Mouse (Mus musculus) G1E (cell line): Measurements from ENCODE around the gene Rhoh. TPM values are rescaled to one million over a fixed set of nuclear protein-coding genes. Genes with fewer than 3 reads are reported as not detected.

Experiments used
- ATAC-seq: 2 replicates; pipeline ENCODE4 v1.8.0; 2016; ENCODE audit warnings: mild to moderate bottlenecking; ENCODE audit not compliant: insufficient number of reproducible peaks, poor library complexity, low FRiP score, severe bottlenecking; ENCODE audit errors: extremely low read depth
- DNase-seq: peaks from one replicate; pipeline ENCODE4 v3.0.0; 2012; ENCODE audit warnings: low spot score
- H3K27me3 ChIP-seq: 2 replicates; pipeline ENCODE4 v1.6.1; 2012; ENCODE audit warnings: mild to moderate bottlenecking, low read length, inconsistent platforms; ENCODE audit not compliant: insufficient read depth
- H3K36me3 ChIP-seq: replicated peaks from 2 replicates; pipeline ENCODE3; 2012; ENCODE audit warnings: mild to moderate bottlenecking, inconsistent platforms
- H3K4me1 ChIP-seq: 2 replicates; pipeline ENCODE4 v1.6.1; 2012; ENCODE audit warnings: low read depth, low read length, inconsistent platforms, mixed read lengths; ENCODE audit not compliant: insufficient read depth
- H3K4me3 ChIP-seq: 2 replicates; pipeline ENCODE4 v1.5.1; 2012; ENCODE audit warnings: low read depth, mild to moderate bottlenecking, inconsistent platforms, low read length, moderate library complexity, mixed read lengths
- H3K9me3 ChIP-seq: replicated peaks from 2 replicates; pipeline ENCODE4 v1.6.1; 2012; ENCODE audit warnings: inconsistent platforms
- CTCF ChIP-seq: IDR thresholded peaks from 2 replicates; pipeline ENCODE4 v1.5.1; 2012; ENCODE audit warnings: low read depth, low read length, inconsistent platforms, mixed read lengths
- GATA1 ChIP-seq: IDR thresholded peaks from 2 replicates; pipeline ENCODE4 v1.6.1; 2012; ENCODE audit warnings: borderline replicate concordance, low read length, inconsistent platforms, mixed read lengths
- GATA2 ChIP-seq: IDR thresholded peaks from 2 replicates; pipeline ENCODE4 v1.6.1; 2012; ENCODE audit warnings: low read depth, low read length, inconsistent platforms, borderline replicate concordance
- POLR2AphosphoS5 ChIP-seq: IDR thresholded peaks from 2 replicates; pipeline ENCODE4 v1.6.1; 2012; ENCODE audit warnings: low read depth, low read length, inconsistent platforms; ENCODE audit not compliant: insufficient replicate concordance
- TAL1 ChIP-seq: conservative IDR thresholded peaks from 2 replicates; pipeline ENCODE4 v1.6.1; 2012; ENCODE audit warnings: low read depth, low read length, inconsistent platforms, mixed read lengths
- polyA plus RNA-seq: library from polyadenylated mRNA; stranded (reverse); fragments of >175 nt; gene quantifications from 2 replicates; pipeline ENCODE4 v1.2.3, GENCODE M21; 2012
- total RNA-seq, 2 experiments: library from RNA; stranded (forward) in 1 of 2; stranded (reverse) in 1 of 2; fragments of 200-1000 nt in 1 of 2; fragments of >200 nt in 1 of 2; fragmentation: Nextera tagmentation in 1 of 2; gene quantifications; 2 replicates each; pipeline ENCODE4 v1.2.3; 2014 to 2017

Rhoh gene
- total and polyA plus RNA-seq, 3 experiments = 0.49 TPM; not detected in 2

- DNase-seq (no peak), ATAC-seq (no peak)
- Histone ChIP-seq H3K9me3 (peaks cover 6% of the 10 kb centered on the region; the same call in 1 of the 2 replicates), H3K4me3 (no peak overlapping the region), H3K4me1 (peaks cover 21% of the 10 kb centered on the region), H3K27me3 (peaks cover 5% of the 10 kb centered on the region; the same call in 1 of the 2 replicates), H3K36me3 (no peaks in the 10 kb centered on the region)
- TF ChIP-seq GATA2 = no peak
- TF ChIP-seq TAL1 = no peak
Measured at GRCm38 (mm10) chr5:65904476-65904875, 43.5 kb downstream of the Rhoh start.

- no peak overlapping the region for H3K4me3 ChIP-seq
- H3K9me3 ChIP-seq = no peaks in the 10 kb centered on the region
- ATAC-seq (no peak), DNase-seq (no peak)
- H3K36me3 ChIP-seq = no peaks in the 10 kb centered on the region
- H3K27me3 ChIP-seq = peaks cover 15% of the 10 kb centered on the region
- TF ChIP-seq CTCF = no peak
- no peak for TF ChIP-seq POLR2AphosphoS5
- no peak for TF ChIP-seq TAL1
- no peak for TF ChIP-seq GATA2
- no peak for TF ChIP-seq GATA1
- peaks cover 2% of the 10 kb centered on the region; the same call in 1 of the 2 replicates for H3K4me1 ChIP-seq
Measured at GRCm38 (mm10) chr5:65908751-65909150, 47.7 kb downstream of the Rhoh start.

- peaks cover 15% of the 10 kb centered on the region for H3K27me3 ChIP-seq
- H3K4me1 ChIP-seq = peaks cover 2% of the 10 kb centered on the region; the same call in 1 of the 2 replicates
- ATAC-seq = no peak
- no peaks in the 10 kb centered on the region for H3K9me3 ChIP-seq
- no peaks in the 10 kb centered on the region for H3K36me3 ChIP-seq
- H3K4me3 ChIP-seq = no peak overlapping the region
- TF ChIP-seq CTCF = no peak
- no peak for TF ChIP-seq POLR2AphosphoS5
- TF ChIP-seq GATA2 = no peak
- no peak for TF ChIP-seq GATA1
- TF ChIP-seq TAL1 = no peak
- no peak for DNase-seq
Measured at GRCm38 (mm10) chr5:65909321-65909720, 48.3 kb downstream of the Rhoh start.

DNA sequence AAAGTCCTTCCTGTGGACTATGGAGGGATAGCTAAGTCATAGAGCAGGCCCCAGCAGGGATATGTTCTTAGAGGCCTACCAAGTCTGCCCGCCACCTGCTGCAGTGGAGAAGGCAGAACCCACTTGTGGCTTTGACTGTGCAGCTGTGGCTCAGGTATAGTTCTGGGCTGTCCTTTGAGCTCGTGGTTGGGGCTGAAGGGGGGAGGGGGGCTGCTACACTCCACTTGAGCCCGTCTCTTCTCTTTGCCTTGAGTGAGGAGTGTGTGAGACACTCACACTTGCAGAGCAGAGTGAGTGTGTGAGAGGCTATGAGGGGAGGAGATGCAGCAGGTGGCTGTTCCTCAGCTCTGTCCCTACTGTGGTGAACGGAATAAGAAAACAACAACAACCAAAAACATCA is 49.4 kb downstream of the Rhoh start:
- H3K4me3 ChIP-seq = no peak overlapping the region
- no peaks in the 10 kb centered on the region for H3K36me3 ChIP-seq
- DNase-seq = no peak
- H3K9me3 ChIP-seq = no peaks in the 10 kb centered on the region
- peaks cover 15% of the 10 kb centered on the region for H3K27me3 ChIP-seq
- no peak for ATAC-seq
- TF ChIP-seq CTCF = no peak
- no peak for TF ChIP-seq POLR2AphosphoS5
- no peak for TF ChIP-seq TAL1
- no peak for TF ChIP-seq GATA2
- no peak for TF ChIP-seq GATA1
- H3K4me1 ChIP-seq = peaks cover 2% of the 10 kb centered on the region; the same call in 1 of the 2 replicates

DNA sequence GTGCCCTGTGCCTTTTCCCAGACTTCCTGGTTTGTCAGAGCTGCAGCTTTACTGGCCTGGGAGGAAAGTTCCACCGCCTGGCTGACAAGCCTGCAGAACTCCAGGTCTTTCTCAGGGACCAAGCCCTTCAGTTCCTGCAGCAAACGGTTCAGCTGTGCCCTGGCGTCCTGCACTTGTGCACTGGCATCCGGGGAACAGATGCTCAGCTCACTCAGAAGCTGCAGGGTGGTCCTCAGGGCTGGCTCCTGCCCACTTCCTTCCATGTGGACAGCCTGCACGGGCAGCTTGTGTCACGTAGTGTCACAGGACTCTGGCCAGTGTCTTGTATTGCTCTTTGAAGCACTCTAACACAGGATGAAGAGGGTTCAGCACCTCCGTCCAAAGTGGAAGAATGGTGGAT is 50.7 kb downstream of the Rhoh start:
- DNase-seq (no peak), ATAC-seq (no peak)
- no peaks in the 10 kb centered on the region for H3K9me3 ChIP-seq
- peaks cover 15% of the 10 kb centered on the region for H3K27me3 ChIP-seq
- no peaks in the 10 kb centered on the region for H3K36me3 ChIP-seq
- H3K4me3 ChIP-seq = no peak overlapping the region
- TF ChIP-seq GATA1 = no peak
- TF ChIP-seq CTCF = no peak
- TF ChIP-seq POLR2AphosphoS5 = no peak
- TF ChIP-seq GATA2 = no peak
- TF ChIP-seq TAL1 = no peak
- peaks cover 2% of the 10 kb centered on the region; the same call in 1 of the 2 replicates for H3K4me1 ChIP-seq

DNA sequence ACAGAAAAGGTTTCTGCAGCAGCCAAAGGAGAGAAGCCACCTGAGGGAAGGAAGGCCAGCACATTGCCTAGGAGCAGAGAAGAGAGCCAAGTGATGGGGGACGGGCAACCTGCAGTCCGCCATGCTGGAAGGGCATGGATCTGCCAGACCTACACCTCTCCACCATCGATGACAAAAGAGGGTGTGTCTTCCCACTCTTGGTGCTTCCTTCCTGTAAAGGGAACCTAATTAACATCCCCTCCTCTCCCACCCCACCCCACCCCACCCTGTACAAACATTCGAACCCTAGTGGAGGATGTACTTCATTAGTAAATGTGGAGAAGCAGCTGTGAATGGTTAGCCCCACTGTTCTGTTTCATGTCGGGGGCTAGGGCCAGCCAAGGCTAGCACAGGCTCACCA is 51.2 kb downstream of the Rhoh start:
- Histone ChIP-seq H3K9me3 (no peaks in the 10 kb centered on the region), H3K4me3 (no peak overlapping the region), H3K4me1 (peaks cover 2% of the 10 kb centered on the region; the same call in 1 of the 2 replicates), H3K27me3 (peaks cover 15% of the 10 kb centered on the region), H3K36me3 (no peaks in the 10 kb centered on the region)
- TF ChIP-seq GATA2 (no peak), POLR2AphosphoS5 (no peak), CTCF (no peak), GATA1 (no peak), TAL1 (no peak)
- no peak for ATAC-seq
- DNase-seq = no peak

- no peak for TF ChIP-seq CTCF
- no peak for TF ChIP-seq TAL1
- TF ChIP-seq GATA2 = no peak
- no peak for TF ChIP-seq GATA1
- TF ChIP-seq POLR2AphosphoS5 = no peak
- DNase-seq = no peak
- Histone ChIP-seq H3K9me3 (no peaks in the 10 kb centered on the region), H3K36me3 (no peaks in the 10 kb centered on the region), H3K4me1 (peaks cover 2% of the 10 kb centered on the region; the same call in 1 of the 2 replicates), H3K4me3 (no peak overlapping the region), H3K27me3 (peaks cover 15% of the 10 kb centered on the region)
- ATAC-seq = no peak
Measured at GRCm38 (mm10) chr5:65913126-65913525, 52.1 kb downstream of the Rhoh start.
